Mouse (Mus musculus) layer of hippocampus, adult 9-11 months (tissue): Measurements from ENCODE around the gene Adgra1.

Source experiments
- DNase-seq: peaks from one replicate; pipeline ENCODE4 v3.0.0; 2022

Gene Adgra1

DNA sequence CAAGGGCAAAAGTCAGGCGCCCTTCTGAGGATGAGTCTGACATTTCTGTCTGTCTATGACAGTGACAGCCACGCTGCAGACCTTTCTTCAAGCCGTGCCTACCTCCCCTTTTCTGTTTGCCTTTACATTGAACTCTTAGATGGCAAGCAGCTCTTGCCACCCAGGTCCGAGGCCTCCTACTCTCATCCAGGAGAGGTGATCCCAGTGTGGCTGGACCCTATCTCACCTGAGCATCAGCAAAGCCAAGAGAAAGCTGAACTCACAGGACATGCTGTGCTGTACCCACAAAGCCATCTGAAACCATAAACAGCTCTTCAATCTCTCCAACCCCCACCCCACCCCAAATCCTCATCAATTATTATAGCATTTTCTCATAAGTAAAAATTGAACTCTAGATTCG, 16.7 kb downstream of the Adgra1 start:
- no peak for DNase-seq

DNA sequence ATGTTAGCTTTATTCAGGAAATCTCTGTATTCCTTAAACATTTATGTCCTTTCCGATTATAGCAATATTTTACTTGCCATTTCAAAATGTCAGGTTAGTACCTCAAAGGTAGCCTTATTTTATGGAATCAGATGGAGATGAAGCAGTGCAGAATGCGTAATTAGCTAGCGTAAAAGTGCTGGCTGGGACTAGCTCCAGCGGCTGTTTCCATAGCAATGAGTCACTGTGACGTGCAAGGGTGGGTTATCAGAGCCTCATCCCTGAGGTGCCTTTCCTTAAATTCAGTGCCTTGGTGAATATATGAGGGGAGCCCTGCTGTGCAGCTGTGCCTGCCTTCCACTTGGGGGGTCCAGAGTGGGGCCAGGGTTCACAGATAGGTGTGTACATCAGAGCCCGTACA, 17.1 kb downstream of the Adgra1 start:
- DNase-seq, result peak; percentile 42

DNA sequence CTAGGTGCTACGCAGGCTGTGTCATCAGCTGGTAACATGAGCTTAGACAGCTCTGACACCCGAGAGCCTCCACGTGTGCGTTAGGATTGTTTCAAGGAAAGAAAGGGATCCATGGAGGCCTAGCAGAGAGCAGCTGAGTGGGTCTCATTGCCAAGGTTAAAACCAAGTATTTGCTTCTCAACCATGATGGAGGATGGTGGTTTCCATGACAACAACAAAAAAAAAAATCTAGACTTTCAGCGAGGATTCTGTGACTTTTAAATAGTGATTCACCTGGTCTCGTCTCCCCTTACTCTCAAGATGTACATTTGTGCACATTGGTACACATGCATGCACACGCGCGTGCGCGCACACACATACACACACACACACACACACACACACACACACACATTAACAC, 21.3 kb downstream of the Adgra1 start:
- DNase-seq, result no peak

DNA sequence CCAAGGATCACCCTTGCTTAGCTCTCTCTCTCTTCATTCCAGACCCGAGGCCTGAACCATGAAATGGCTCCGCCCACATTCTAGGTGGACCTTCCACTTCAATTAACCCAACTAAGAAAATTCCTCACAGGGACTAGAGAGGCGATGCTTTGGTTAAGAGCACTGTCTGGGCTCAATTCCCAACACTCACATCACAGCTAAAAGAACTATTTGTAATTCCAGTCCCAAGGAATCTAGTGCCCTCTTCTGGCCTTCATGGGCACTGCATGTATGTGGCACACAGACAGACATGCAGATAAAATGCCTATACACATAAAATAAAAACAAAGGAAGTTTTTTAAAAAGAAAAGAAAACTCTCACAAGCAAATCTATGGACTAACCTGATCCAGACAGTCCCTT, 27.4 kb downstream of the Adgra1 start:
- DNase-seq, result peak; percentile 77

DNA sequence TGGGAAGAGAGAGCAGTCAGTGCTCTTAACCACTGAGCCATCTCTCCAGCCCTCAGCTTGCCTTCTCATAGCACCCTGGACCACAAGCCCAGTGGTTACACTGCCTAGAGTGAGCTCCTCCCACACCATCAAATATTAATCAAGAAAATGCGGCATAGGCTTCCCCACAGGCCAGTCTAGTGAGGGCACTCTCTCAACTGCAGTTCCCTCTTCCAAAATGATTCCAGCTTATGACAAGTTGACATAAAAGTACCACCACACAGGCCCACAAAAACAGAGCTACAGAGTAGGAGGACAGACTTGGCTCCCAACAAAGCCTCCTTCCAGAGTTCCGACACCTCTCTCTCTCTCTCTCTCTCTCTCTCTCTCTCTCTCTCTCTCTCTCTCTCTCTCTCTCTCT, 29.1 kb downstream of the Adgra1 start:
- no peak for DNase-seq

DNA sequence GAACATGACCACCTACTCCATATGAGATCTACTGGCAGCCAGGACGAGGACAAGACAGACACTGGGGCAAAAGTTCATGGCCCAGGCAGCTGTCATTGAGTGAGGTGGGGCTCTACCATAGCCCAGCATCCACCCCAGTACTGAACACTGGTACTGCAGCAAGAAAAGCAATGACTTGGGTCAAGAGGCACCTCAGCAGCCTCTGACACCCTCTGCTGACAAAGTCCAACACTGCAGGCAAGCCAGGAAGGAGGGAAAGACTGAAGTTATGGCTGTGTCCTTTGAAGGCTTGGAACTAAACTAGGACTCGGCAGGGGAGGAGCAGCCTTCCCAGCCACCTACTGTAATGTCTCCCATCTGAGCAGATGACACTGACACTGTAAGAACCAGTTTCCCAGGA, 30.3 kb downstream of the Adgra1 start:
- DNase-seq, result no peak

DNA sequence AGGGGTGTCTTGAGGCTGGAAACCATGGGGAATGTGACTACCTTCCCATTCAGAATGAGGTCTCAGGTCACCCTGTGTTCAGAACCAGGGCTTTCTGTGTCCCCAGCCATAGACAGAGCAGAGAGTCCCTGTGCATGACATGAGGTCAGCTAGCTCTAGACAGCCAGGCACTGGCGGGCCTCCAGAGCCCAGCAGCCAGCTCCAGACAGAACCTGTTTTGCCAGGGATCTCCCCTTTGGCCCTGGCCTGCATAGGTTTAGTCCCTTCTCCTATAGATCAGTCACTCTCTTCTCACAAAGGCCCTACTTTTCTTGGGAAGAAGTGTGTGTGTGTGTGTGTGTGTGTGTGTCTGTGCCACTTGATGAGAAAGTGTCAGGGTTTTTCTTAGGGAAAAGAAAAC, 30.9 kb downstream of the Adgra1 start:
- DNase-seq, result no peak

DNA sequence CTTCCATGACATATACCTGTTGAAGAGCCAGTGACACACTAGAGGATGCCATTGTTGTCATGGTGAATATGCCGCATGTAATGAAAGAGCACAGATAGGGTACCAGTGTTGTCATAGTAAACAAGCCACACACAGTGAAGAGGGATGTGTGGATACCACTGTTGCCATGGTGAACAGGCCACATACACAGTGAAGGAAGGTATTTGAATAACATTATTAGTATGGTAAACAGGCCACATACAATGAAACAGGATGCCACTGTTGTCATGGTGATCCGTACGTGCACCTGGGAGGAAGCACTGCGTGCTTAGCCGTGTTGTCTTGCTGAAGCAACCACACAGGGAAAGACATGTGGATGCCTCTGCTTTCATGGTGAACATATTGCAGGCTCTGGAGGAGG, 37.0 kb downstream of the Adgra1 start:
- DNase-seq, result no peak

DNA sequence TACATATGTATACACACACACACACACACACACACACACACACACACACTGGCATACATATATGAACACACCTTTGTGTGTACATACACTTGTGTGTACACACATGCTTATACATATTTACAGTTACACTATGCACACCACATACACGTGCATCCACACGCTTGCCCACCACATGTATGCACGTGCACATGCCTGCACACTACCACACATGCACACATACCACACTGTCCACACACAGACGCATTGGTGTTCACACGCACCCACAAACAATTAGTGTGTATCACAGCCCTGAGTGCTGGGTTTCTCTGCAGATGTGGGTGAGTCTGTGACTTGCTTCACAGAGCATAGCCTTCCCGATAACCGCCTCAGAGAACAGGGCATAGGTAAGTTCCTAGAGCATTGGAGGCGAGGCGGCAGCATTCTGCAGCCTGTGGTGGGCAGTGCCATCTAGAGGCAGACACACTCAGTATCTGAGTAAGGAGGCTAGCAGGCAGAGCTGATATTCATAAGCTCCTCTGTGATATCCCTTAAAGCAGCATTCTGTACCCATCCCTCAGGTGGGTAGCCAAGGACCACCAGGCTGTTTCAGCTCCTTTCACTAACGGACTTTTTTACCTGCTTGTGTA, 43.3 kb downstream of the Adgra1 start:
- no peak for DNase-seq

DNA sequence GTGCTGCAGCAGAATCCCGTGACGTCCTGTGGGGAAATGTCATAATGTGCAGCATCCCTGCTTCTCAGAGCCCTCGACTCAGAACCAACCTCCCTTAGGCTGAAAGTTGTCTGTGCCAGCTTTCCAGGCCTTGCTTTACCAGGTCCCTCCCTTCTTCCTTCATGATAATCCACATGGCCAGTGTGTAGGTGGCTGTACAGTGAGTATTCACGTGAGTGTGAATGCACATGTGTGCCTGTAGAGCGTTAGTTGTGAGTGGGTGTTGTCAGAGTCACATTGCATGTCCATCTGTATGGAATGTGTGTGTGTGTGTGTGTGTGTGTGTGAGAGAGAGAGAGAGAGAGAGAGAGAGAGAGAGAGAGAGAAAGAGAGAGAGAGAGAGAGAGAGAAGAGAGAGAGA, 44.1 kb downstream of the Adgra1 start:
- no peak for DNase-seq

DNA sequence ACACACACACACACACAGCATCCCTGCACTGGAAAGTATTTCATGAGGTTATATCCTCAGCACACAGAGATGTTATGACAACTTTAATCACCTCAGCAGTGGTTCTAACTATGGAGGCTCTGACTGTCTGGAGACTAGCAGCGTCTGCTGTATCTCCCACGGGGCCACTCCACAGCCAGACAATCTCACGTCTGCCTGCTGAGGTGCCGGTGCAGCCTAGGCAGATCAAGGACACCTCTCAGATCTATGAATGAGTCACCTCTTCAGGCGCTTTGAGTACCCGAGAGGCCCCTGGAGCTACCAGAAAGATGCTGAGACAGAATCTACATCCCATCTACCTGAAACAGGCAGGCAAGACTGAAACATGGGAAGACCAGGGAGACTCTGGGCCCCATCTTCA, 44.6 kb downstream of the Adgra1 start:
- DNase-seq, result no peak

DNA sequence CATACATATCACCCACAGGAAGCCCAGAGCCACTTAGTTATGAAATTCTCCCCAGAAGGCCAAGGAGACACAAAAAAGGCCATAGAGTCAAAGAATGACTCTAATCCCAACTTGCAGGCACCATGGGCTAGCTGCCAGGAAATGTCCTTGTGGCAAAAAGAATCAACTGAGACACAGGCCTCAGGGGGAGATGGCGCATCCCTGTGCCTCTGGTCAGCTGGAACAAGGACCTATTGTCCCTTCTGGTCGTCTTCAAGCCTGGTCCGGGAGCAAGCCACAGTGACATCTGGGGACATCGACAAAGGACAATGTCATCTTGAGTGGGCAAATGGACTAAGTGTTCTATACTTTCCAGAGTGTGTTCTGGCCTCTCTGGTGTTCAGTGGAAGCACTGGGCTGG, 49.6 kb downstream of the Adgra1 start:
- peak; percentile 48 for DNase-seq

DNA sequence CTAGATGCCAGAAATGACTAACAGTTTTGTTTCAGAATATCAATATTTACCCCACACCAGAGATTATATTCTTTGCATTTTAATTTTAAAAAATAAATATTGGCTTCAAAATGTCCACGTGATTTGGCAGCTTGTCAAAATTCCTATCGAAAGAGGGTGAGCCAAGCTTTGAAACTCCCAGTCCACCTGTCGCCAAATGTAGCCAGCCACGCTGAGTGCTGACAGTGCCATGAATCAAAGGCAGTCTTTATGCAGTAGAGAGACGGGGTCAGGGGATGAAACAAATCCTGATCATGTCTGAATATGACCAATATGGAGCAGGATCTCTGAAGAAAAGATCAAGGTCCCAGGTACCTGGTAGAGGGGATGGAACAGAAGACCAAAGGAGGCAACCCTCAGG, 57.8 kb downstream of the Adgra1 start:
- no peak for DNase-seq

DNA sequence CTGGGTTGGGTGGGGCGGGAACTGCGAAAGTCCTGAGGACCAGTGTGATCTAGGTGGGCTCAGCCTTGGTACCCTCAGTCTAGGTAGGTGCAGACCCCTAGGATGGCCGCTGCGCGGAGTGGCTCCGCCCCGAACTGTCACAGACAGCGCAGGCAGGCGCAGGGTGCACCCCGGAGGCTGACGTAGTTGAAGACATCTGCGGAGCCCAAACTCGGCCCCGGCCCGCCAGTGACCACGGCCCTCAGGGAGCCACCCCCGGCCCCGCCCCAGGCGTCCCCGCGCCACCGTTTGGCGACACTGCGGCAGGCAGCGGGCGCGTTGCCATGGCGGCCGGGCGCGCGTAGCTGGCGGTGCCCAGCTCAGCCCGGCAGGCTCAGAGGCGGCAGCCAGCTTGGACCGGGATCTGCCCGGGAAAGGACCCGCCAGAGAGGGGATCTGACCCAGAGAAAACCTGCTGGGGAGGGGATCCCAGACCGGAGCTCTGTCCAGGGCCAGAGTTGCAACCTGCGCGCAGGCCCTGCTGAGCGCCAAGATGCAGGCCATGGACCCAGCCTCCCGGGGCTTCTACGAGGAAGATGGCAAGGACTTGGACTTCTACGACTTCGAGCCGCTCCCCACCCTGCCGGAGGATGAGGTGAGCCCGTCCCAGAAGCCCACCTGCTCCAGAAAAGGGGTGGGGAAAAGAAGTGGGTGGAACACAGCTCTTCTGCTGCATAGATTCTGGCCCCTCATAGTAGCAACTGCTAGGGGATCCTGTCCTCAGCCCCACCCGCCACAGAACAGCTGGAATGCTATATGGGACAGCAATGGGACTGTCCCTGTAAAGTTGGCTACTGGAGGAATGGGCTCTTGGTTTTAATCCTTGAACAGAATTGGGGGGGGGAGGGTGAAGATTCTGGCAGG, 60.9 kb downstream of the Adgra1 start, which contains the start of gene Kndc1:
Kndc1 (plus strand) TSS at position 42 of the 903 bp plus-strand sequence.
- peak; percentile 85 for DNase-seq

DNA sequence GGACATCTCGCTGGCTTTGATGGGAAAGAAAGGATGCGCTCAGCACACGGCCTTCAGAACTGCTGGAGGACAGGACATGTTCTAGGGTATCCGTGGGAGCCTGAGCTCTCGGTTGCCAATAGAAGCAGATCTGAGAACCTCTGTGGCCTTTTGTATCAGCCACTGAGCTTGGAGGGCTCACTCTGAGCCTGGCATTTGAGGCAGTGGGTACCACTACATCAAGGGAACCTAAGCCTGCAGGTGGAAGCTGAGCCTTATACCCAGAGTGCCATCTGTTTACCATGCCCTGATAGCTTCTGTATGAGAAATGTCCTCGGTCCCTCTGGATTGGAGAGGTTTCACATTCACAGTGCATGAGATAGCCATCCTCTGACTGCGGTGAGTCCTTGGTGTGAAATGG, 62.3 kb downstream of the Adgra1 start:
- no peak for DNase-seq

DNA sequence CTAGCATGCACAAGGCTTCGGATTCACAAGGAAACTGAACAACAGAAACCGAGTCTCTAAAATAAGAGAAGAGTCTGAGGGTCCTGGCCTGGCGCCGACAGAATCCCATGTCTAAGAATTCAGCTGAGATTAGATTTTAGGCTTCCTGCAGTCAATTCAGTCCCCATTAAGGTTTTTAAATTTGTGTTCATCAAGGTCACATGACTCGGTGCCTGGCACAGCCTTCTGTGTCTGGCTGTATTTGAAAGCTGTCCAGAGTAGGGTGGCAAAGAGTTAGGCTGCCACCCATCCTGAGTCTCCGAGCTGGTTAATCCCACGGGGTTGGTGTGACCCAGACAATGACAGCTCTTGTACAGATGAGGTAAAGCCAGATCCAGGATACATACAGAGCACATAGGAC, 62.8 kb downstream of the Adgra1 start:
- DNase-seq, result no peak

DNA sequence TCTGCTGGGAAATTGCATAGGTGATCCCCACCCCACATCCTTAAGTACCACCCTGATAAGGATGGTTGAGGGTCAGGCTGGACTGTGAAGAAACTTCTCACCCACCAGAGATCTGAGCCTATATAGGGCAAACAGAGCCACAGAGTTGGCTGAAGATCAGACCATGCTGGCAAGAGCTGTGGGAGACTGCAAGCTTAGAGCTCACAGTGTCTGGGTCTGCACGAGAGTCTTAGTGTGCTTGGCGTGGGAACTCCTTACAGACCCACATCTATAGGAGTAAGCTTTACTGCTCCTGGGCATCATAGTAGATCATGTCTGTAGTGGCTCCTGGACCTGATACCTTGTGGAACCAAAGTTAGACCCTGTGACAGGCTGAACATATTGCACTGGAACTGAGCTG, 64.6 kb downstream of the Adgra1 start:
- no peak for DNase-seq

DNA sequence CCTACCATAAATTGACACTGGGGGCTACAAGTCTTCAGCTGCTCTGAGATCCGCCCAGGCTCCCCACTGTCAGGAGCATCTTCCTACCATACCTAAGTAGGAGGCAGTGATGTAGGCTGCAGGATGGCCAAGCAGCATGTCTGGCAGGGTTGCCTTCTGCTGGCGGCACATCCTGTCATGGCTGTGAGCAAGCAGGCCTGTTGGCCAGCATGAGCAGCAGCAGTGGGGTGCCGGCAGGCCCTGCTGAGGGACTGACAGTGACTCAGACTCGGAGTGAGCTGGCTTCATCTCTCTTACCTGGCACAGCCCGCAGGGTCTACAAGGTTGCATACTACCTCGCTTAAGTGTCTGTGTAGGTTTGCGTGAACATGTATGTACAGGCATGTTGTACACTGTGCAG, 65.5 kb downstream of the Adgra1 start:
- peak; percentile 69 for DNase-seq

DNA sequence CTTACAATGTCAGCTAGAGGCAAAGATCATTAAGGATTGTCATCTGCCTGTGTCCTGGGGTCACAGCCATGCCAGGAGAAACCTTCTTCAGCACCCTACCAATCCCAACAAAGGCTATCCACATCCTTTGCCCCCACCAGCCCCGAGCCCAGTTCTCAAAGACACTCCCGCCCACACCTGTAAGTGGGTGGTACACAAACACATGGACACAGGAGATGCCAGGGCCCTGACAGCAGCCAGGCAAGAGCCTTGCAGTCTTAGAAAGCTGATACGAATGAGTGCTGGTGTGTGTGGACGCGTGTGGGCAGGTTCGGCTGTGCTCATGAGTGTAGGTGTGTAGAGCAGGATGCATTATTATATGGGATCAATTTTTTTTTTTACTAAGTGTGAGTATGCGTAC, 66.5 kb downstream of the Adgra1 start:
- DNase-seq, result no peak

DNA sequence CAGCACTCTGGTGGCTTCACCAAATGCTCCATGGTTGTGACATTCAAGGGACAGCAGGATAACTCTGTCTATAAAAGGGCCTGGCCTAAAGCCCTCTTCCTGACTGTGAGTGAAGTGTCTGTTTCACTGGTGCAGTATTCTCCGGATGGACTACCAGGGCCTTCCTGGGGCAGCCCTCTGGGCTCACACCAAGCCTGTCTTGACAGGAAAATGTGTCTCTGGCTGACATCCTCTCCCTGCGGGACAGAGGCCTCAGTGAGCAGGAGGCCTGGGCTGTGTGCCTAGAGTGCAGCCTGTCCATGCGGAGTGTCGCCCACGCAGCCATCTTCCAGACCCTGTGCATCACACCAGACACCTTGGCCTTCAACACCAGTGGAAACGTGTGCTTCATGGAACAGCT, 66.9 kb downstream of the Adgra1 start:
- DNase-seq, result no peak

DNA sequence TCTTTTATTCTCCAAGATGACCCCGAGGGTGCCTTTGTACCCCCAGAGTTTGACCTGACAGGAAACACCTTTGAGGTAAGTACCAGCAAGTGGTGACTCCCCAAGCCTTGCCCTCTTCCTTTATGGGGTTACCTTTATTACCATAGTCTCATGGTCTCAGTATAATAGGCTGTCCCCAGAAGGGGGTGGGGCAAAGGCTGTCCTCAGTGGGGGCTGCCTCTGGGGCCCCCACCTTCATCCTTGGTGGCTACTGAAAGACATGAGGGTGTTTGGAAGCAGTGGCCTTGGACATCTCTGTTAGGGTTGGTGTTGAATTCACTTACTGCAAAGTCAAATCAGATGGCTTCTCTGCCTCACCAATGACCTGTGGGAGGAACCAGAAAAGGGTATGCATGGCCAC, 68.0 kb downstream of the Adgra1 start:
- no peak for DNase-seq

DNA sequence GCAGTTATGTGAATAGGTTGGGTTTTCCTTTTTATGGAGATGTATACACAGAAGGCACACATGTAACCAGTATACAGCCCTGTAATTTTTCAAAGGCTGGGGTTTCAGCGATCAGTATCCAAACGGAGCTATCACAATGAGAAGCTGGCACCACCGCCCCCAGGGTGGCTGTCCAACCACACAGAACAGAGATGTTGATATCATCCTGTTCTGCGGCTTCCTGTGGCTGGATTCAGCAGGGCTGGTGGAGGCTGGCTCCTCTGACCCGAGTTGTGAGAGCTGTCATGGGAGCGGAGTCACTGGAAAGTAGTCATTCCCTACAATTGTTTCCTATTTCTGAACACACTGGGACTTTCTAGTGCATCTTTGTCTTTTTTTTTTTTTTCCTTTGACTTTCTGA, 71.3 kb downstream of the Adgra1 start:
- DNase-seq, result no peak

DNA sequence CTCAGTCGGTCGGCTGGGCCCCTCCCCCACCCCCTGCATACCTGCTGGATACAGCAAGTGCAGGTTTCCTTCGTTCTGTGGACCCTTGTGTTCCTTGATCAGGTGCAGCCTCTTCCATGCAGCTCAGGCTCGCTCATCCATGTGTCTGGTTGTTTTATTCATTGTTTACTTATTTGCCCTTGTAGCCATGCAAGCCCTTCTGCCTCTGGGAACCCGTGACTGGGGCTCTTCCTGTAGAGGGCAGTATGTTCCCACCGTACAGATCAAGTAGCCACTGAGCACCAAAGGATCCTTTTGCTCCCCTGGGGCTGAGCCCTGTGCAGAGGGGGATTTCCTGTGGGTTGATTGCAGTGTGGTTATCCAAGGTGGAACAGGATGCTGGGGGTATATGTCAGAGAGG, 71.7 kb downstream of the Adgra1 start:
- DNase-seq, result peak; percentile 67

DNA sequence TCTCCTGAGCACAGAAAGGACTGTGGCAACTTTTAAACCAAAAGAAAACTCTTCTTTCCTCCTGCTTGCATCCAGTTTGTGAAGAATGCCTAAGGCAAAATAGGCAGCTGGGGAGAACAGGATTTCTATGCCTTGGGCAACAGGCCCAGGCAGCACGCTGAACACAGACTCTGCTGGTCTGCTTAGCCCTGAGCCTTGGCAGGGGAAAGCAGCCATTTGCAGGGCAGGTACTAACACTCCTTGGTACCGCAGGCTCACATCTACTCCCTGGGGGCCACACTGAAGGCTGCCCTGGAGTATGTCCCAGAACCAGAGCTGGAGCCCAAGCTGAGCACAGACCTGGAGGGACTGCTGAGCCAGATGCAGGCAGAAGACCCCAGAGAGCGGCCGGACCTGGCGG, 74.2 kb downstream of the Adgra1 start:
- DNase-seq, result no peak

DNA sequence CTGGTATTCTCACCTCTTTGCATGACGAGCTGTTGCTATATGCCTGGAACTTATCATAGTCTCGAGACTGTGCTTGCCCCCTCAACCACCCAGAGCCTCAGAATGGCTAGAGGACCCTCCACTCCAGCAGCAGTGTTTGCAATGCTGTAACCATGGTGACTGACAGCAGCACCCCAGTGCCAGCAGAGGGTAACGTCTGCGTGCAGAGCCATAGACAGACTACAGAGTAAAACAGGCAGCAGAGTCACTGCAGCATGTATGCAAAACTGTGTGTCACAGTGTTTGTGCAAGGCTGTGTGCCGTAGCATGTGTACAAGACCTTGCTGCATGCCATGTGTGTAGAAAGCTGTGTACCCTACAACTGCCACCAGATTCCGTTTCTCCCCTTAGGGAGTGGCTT, 75.5 kb downstream of the Adgra1 start:
- DNase-seq, result no peak
